Mouse (Mus musculus): ENCODE measurements around the gene Prnp.
A peak's percentile ranks its signal among the peaks of the same experiment; 100 is the strongest.

The Prnp gene

GRCm38 (mm10) chr2:131909683-131910572 lies at the start of gene Prnp, which contains the start of gene Prn:
TSS of gene Prnp (plus strand) at chr2:131909928.
TSS of gene Prn (plus strand) at chr2:131909957.
- DNase-seq (ENCODE audit: low spot score) = peak; percentile 95

GRCm38 (mm10) chr2:131862617-131863275 lies 47.0 kb upstream of the Prnp start:
- DNase-seq (ENCODE audit: low spot score) = no peak

- DNase-seq (ENCODE audit: low spot score) = no peak
Observed at GRCm38 (mm10) chr2:131863472-131863871, 46.3 kb upstream of the Prnp start.

- no peak for DNase-seq (ENCODE audit: low spot score)
Observed at GRCm38 (mm10) chr2:131864262-131864796, 45.4 kb upstream of the Prnp start.

DNA sequence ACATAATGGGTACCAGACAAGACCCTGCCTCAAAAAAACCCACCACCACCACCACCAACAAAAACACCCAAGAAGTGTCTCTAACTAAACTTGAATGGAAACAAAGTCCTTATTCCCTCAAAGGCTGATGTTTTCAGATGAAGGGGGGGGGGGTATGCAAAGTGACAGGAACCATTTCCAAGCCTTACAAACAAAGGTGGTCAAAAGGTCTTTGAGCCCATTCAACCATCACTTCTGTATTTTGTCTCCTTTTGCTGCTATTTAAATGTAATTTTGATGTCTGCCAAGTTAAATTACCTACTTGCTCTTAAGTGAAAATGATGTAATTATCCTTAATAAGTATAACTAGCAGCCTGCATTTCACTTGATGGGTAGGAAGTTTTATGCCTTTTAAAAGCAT lies 43.1 kb upstream of the Prnp start:
- no peak for DNase-seq (ENCODE audit: low spot score)

GRCm38 (mm10) chr2:131868983-131869382 lies 40.7 kb upstream of the Prnp start:
- no peak for DNase-seq (ENCODE audit: low spot score)

GRCm38 (mm10) chr2:131873376-131873775 lies 36.4 kb upstream of the Prnp start:
- no peak for DNase-seq (ENCODE audit: low spot score)

DNA sequence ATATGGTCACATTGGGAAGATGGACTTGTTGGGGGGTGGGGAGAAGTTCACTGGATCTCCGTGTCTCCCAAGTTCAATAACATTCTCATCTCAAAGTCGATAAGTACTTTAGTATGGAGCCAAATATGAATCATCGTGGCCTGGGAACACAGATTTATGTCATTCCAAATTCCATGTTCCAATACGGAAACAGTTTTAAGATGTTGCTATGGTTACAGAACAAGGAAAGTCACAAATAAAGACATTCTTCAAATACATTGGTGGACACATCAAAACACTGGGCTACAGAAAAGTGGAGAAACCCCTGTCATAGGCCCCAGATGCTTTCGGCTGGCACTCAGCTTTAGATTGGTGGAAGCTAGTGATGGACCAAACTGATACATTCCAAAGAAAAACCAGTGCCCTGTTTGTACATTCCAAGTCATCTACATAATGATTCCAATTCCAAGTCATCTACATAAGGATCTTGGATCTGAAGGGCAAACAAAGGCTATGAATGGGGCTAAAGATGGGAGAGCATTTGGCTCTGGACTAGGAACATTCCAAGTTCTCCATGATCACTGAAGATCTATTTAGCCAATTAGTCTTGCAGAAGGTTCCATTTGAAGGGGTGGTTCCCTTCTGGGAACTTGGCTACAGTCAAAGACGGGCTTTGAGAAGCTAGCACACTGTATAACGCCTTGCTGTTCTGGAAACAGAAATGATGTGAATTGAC lies 33.0 kb upstream of the Prnp start:
- no peak for DNase-seq (ENCODE audit: low spot score)

GRCm38 (mm10) chr2:131881766-131882165 lies 28.0 kb upstream of the Prnp start:
- DNase-seq (ENCODE audit: low spot score) = peak; percentile 26

DNA sequence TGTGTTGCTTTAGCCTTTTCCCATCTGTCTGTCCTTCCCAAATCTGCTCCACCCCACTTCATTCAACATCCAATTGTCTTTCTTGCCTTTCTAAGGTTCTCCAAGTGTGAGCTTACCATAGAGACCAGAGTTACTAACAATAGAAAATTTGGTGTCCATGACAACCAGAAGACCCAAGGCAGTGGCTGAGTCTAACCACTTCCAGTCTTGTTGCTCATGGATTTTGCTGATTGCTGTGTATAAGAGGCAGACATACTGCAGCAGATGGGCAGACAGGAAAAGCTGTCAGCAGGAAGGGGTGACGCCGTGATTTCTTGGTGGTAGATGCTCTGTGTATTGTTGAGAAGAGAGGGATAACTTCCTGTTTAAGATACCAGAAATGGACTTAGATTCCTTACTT lies 26.6 kb upstream of the Prnp start:
- DNase-seq (ENCODE audit: low spot score) = no peak

GRCm38 (mm10) chr2:131886503-131887160 lies 23.1 kb upstream of the Prnp start:
- no peak for DNase-seq (ENCODE audit: low spot score)

- no peak for DNase-seq (ENCODE audit: low spot score)
Observed at GRCm38 (mm10) chr2:131888233-131888632, 21.5 kb upstream of the Prnp start.

- DNase-seq (ENCODE audit: low spot score) = no peak
Observed at GRCm38 (mm10) chr2:131892534-131892933, 17.2 kb upstream of the Prnp start.

GRCm38 (mm10) chr2:131895106-131895505 lies 14.6 kb upstream of the Prnp start:
- peak; percentile 47 for DNase-seq (ENCODE audit: low spot score)

- no peak for DNase-seq (ENCODE audit: low spot score)
Observed at GRCm38 (mm10) chr2:131896011-131896410, 13.7 kb upstream of the Prnp start.

DNA sequence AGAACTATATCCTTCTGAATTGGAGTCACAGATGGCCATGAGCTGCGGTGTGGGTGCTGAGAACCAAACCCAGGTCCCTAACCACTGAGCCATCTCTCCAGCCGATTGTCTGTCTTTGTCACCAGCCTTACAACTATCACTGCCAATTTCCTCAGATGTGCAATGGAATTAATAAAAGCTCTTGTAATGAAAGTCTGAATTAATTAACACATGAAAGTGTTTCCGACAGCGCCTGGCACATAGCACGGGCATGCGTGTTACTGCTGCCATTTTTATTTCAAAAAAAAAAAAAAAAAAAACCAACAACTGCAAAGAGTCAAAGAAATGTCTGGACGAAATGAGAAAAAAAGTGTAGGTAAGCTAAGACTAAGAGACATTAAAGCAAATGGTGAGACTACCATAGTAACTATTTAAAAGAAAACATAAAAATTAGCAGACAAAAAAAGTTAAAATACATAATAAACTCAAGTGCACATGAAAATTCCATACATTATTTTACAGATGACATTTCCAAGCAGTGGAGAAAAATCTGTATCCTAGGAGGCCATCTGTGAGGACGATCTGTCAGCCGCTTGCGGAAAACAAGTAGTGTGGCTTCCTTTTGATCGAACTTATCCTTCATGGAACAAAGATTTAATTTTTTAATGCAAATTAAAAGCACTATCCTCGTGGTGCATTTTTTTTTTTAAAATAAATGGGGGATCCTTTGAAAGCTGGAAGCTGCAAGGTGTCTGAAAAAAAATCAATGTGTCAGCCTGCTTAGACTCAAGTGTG lies 12.2 kb upstream of the Prnp start:
- no peak for DNase-seq (ENCODE audit: low spot score)

- peak; percentile 42 for DNase-seq (ENCODE audit: low spot score)
Observed at GRCm38 (mm10) chr2:131902423-131902822, 7.3 kb upstream of the Prnp start.

DNA sequence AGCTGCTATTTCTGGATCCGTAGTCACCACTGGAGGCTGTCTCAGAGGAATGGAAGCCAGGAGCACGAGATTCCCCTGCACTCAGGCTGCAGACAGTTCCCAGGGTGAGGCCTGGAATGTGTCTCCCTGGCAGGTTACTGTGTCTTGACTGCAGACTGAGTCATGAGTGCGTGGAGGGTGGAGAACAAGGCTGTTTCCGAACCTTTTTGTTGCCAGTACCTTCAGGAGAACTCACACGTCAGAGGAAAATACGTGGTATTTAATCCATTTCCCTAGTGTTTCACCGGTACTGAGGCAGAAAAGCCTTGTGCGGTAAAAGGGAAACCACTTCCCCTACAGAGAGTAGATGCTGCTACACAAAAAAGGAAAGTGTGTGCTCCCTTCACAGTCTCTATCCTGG lies 6.9 kb upstream of the Prnp start:
- peak; percentile 74 for DNase-seq (ENCODE audit: low spot score)

DNA sequence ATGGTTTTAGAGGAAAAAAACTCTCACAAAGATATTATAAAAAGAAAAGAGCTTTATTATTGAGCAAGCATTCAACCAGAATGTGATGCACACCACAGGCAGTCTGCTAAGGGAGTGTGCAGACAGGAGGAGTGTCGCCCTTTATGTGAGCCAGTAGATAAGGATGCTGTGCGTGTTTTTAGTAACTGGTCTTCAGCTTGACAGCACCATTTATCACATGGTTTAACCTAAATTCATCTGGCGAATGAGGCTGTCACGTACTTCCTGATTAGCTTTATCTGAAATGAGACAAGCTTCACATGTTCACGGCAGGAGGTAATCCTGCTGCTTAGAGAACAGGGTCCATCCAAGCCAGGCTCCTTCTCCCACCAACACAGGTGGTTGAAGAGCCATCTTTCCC lies 4.7 kb upstream of the Prnp start:
- DNase-seq (ENCODE audit: low spot score) = no peak

DNA sequence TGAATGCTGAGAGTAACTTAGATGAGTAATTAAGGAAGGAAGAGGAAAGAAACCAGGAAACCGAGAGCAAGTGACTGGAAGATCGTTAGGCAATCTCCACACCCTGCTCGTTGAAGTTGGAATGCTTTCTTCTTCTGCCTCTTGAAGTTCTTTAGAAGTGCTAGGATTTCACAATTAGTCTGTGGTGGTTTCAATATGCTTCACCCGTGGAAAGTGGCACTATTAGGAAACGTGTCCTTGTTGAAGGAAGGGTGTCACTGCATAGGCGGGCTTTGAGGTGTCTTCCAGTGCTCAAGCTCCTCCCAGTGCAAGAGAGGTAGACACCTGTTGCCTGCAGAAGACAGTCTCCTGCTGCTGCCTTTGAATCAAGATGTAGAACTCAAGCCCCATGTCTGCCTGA lies 4.0 kb upstream of the Prnp start:
- no peak for DNase-seq (ENCODE audit: low spot score)

- DNase-seq (ENCODE audit: low spot score) = no peak
Observed at GRCm38 (mm10) chr2:131906266-131906665, 3.5 kb upstream of the Prnp start.
